ENCODE assay signal across 9 mouse cellular contexts in genomic region chr13:4001687-4002086, GRCm38 (mm10). TPM values are rescaled to one million over a fixed set of nuclear protein-coding genes. Genes with fewer than 3 reads are reported as not detected.
DNase-seq lines count a peak whose midpoint lies in the region; ATAC-seq and TF ChIP-seq lines count a peak whose summit lies in the region.
"Had no signal": no experiment of that assay in that cellular context is flagged by ENCODE, and none has a peak within 500 bp of the region (broad histone marks: within the 10 kb centered on the region; RNA-seq: fewer than 3 reads in every experiment).

No protein-coding gene starts in this region.

- no peaks in the 10 kb centered on the region for H3K27me3 ChIP-seq in hindbrain, embryonic 11.5 days (ENCODE audit: control insufficient read depth, insufficient read depth, low read length)
- H3K27me3 ChIP-seq in hindbrain, embryonic 16.5 days (replicated peaks; ENCODE audit: control insufficient read depth, insufficient read depth, low read length) = no peaks in the 10 kb centered on the region
- no peaks in the 10 kb centered on the region for H3K27me3 ChIP-seq in forebrain, embryonic 11.5 days (ENCODE audit: control insufficient read depth, insufficient read depth, low read length)
- no peaks in the 10 kb centered on the region for H3K27me3 ChIP-seq in hindbrain, postnatal 0 days (ENCODE audit: insufficient read depth, low read length)

- 15% methylated on average over 3 of the region's 3 CpGs for WGBS in hindbrain, embryonic 11.5 days
- WGBS in hindbrain, embryonic 16.5 days = 14% methylated on average over 3 of the region's 3 CpGs
- WGBS in forebrain, embryonic 11.5 days = 17% methylated on average over 3 of the region's 3 CpGs
- 13% methylated on average over 3 of the region's 3 CpGs for WGBS in hindbrain, postnatal 0 days

- peak; percentile 84 for TF ChIP-seq CTCF in hindbrain, postnatal 0 days (IDR thresholded peaks at IDR 0.05; ENCODE audit: low read depth)

- H3K4me3 ChIP-seq in hindbrain, embryonic 11.5 days (ENCODE audit: low read depth, low read length) = no peak overlapping the region
- no peak overlapping the region for H3K4me3 ChIP-seq in hindbrain, embryonic 16.5 days (ENCODE audit: low read length)
- no peak overlapping the region for H3K4me3 ChIP-seq in forebrain, embryonic 11.5 days (ENCODE audit: low read depth, low read length)
- H3K4me3 ChIP-seq in hindbrain, postnatal 0 days (ENCODE audit: low read length) = no peak overlapping the region

- no peak overlapping the region for H3K27ac ChIP-seq in hindbrain, embryonic 11.5 days (ENCODE audit: low read depth, low read length)
- no peak overlapping the region for H3K27ac ChIP-seq in hindbrain, embryonic 16.5 days (ENCODE audit: low read depth, low read length)
- H3K27ac ChIP-seq in forebrain, embryonic 11.5 days (ENCODE audit: low read depth, low read length) = no peak overlapping the region
- no peak overlapping the region for H3K27ac ChIP-seq in hindbrain, postnatal 0 days

- ATAC-seq in hindbrain, embryonic 11.5 days (ENCODE audit: low FRiP score) = peak; percentile 78
- ATAC-seq in hindbrain, embryonic 16.5 days = no peak
- ATAC-seq in forebrain, embryonic 11.5 days (replicated peaks; ENCODE audit: low FRiP score) = peak; percentile 76; the same call in 1 of the 2 replicates
- ATAC-seq in hindbrain, postnatal 0 days = peak; percentile 62
- peak; percentile 91 for ATAC-seq in megakaryocyte-erythroid progenitor cell, adult 5-6 weeks (replicated peaks; ENCODE audit: low FRiP score, low TSS enrichment, poor library complexity, severe bottlenecking)

- no peak overlapping the region for H3K4me2 ChIP-seq in hindbrain, embryonic 11.5 days (replicated peaks; ENCODE audit: low read depth, low read length)
- H3K4me2 ChIP-seq in hindbrain, embryonic 16.5 days (ENCODE audit: low read length) = no peak overlapping the region
- no peak overlapping the region for H3K4me2 ChIP-seq in forebrain, embryonic 11.5 days (ENCODE audit: low read depth, low read length, severe bottlenecking)
- no peak overlapping the region for H3K4me2 ChIP-seq in hindbrain, postnatal 0 days (ENCODE audit: low read depth, low read length)

- DNase-seq in hindbrain, embryonic 11.5 days (ENCODE audit: low spot score) = peak; percentile 81
- DNase-seq in c-Kit-positive CD71-negative TER-119-negative erythroid progenitor cells, embryonic 14.5 days (ENCODE audit: low read depth) = peak; percentile 58
- peak; percentile 75 for DNase-seq in forebrain, embryonic 11.5 days (ENCODE audit: low spot score)
- peak; percentile 75 for DNase-seq in hindbrain, postnatal 0 days (ENCODE audit: low spot score)
- DNase-seq in layer of hippocampus, postnatal 36 days = peak; percentile 25 to 42
- peak; percentile 22 for DNase-seq in spleen, adult 12 weeks (ENCODE audit: low spot score)

- no peak overlapping the region for H3K9ac ChIP-seq in hindbrain, embryonic 11.5 days (ENCODE audit: low read depth, low read length)
- no peak overlapping the region for H3K9ac ChIP-seq in hindbrain, embryonic 16.5 days (ENCODE audit: low read depth, low read length)
- H3K9ac ChIP-seq in forebrain, embryonic 11.5 days (ENCODE audit: low read length) = no peak overlapping the region
- no peak overlapping the region for H3K9ac ChIP-seq in hindbrain, postnatal 0 days (replicated peaks; ENCODE audit: low read length)

- no peaks in the 10 kb centered on the region for H3K36me3 ChIP-seq in hindbrain, embryonic 11.5 days (ENCODE audit: control insufficient read depth, insufficient read depth, low read length)
- H3K36me3 ChIP-seq in hindbrain, embryonic 16.5 days (ENCODE audit: control insufficient read depth, insufficient read depth, low read length) = no peaks in the 10 kb centered on the region
- no peaks in the 10 kb centered on the region for H3K36me3 ChIP-seq in forebrain, embryonic 11.5 days (ENCODE audit: control insufficient read depth, insufficient read depth, low read length)
- H3K36me3 ChIP-seq in hindbrain, postnatal 0 days (ENCODE audit: insufficient read depth, low read length) = no peaks in the 10 kb centered on the region

- H3K4me1 ChIP-seq in hindbrain, embryonic 11.5 days (replicated peaks; ENCODE audit: control insufficient read depth, insufficient read depth, low read length) = no peaks in the 10 kb centered on the region
- H3K4me1 ChIP-seq in hindbrain, embryonic 16.5 days (ENCODE audit: control insufficient read depth, insufficient read depth, low read depth, low read length) = no peaks in the 10 kb centered on the region
- H3K4me1 ChIP-seq in forebrain, embryonic 11.5 days (replicated peaks; ENCODE audit: control insufficient read depth, insufficient read depth, low read length) = no peaks in the 10 kb centered on the region
- no peaks in the 10 kb centered on the region for H3K4me1 ChIP-seq in hindbrain, postnatal 0 days (ENCODE audit: insufficient read depth, low read length)

- H3K9me3 ChIP-seq in hindbrain, embryonic 11.5 days (ENCODE audit: control insufficient read depth, low read length) = no peaks in the 10 kb centered on the region
- H3K9me3 ChIP-seq in hindbrain, embryonic 16.5 days (ENCODE audit: control insufficient read depth, low read length) = no peaks in the 10 kb centered on the region
- H3K9me3 ChIP-seq in forebrain, embryonic 11.5 days (ENCODE audit: control insufficient read depth, low read length) = no peaks in the 10 kb centered on the region
- H3K9me3 ChIP-seq in hindbrain, postnatal 0 days (ENCODE audit: low read length) = no peaks in the 10 kb centered on the region

RNA-seq across cellular contexts. Expression of gene Akr1c14, which starts 47.1 kb away (rescaled TPM):
- 0.06 and 0.22 TPM in 2 replicates for polyA plus RNA-seq in hindbrain, embryonic 11.5 days (2014; fragmentation: Nextera tagmentation; extraction: Ambion mirVana)
- polyA plus RNA-seq in hindbrain, embryonic 16.5 days (2015; fragmentation: Nextera tagmentation; extraction: Ambion mirVana) = 0.85 and 1.3 TPM in 2 replicates
- polyA plus RNA-seq in forebrain, embryonic 11.5 days (2014; fragmentation: Nextera tagmentation; extraction: Ambion mirVana) = 0.31 TPM in 1 of 2 replicates, not detected in the other
- 0.93 and 1.7 TPM in 2 replicates for total RNA-seq in hindbrain, postnatal 0 days (2014; rRNA removed)
- 0.83 and 1.4 TPM in 2 replicates for polyA plus RNA-seq in hindbrain, postnatal 0 days (2015; fragmentation: Nextera tagmentation; extraction: Ambion mirVana)
- 1 to 10 TPM; 1.2 TPM for total RNA-seq in layer of hippocampus, postnatal 36 days (2021)
- not detected in 2 replicates for total RNA-seq in megakaryocyte-erythroid progenitor cell, adult 5-6 weeks (2014; fragmentation: Nextera tagmentation)
- total RNA-seq in megakaryocyte-erythroid progenitor cell, adult 5-6 weeks (2017) = not detected in 2 replicates

RNA-seq across cellular contexts. Expression of gene Ucn3, which starts 56.5 kb away (rescaled TPM):
- polyA plus RNA-seq in hindbrain, embryonic 11.5 days (2014; fragmentation: Nextera tagmentation; extraction: Ambion mirVana) = not detected in 2 replicates
- 0.20 and 0.31 TPM in 2 replicates for polyA plus RNA-seq in hindbrain, embryonic 16.5 days (2015; fragmentation: Nextera tagmentation; extraction: Ambion mirVana)
- polyA plus RNA-seq in forebrain, embryonic 11.5 days (2014; fragmentation: Nextera tagmentation; extraction: Ambion mirVana) = not detected in 2 replicates
- total RNA-seq in hindbrain, postnatal 0 days (2014; rRNA removed) = 0.18 TPM in 1 of 2 replicates, not detected in the other
- 0.29 and 0.55 TPM in 2 replicates for polyA plus RNA-seq in hindbrain, postnatal 0 days (2015; fragmentation: Nextera tagmentation; extraction: Ambion mirVana)
- total RNA-seq in layer of hippocampus, postnatal 36 days (2021) = not detected
- total RNA-seq in megakaryocyte-erythroid progenitor cell, adult 5-6 weeks (2014; fragmentation: Nextera tagmentation) = not detected in 2 replicates
- total RNA-seq in megakaryocyte-erythroid progenitor cell, adult 5-6 weeks (2017) = not detected in 2 replicates
- polyA plus RNA-seq: neural tube, embryonic 14.5 days had no signal

Comparison
In these comparisons a context has a peak if more than half of its experiments do, and no peak if none do; other contexts are left out.
1. DNase-seq: peak in every context shown above with its lines; median percentile 81 in hindbrain, embryonic 11.5 days; 75 in forebrain, embryonic 11.5 days; 75 in hindbrain, postnatal 0 days; 58 in c-Kit-positive CD71-negative TER-119-negative erythroid progenitor cells, embryonic 14.5 days; 34 in layer of hippocampus, postnatal 36 days; 22 in spleen, adult 12 weeks.